Mouse (Mus musculus): Measurements from ENCODE around the gene Bmp5. TPM values are rescaled to one million over a fixed set of nuclear protein-coding genes. Genes with fewer than 3 reads are reported as not detected.

Bmp5 gene
- total RNA-seq, 1 experiment = 0.13 TPM

GRCm38 (mm10) chr9:75858939-75859338, 83.8 kb downstream of the Bmp5 start:
- in situ Hi-C loops (cut with MboI; ENCODE audit: low sequenced_read_pairs in 2 of 2, unreplicated experiment in 2 of 2) = no loop called here
- no peak overlapping the region for H3K27ac ChIP-seq (ENCODE audit: insufficient read depth, low read depth, low read length, poor library complexity, severe bottlenecking)
- no peak overlapping the region for H3K9ac ChIP-seq (ENCODE audit: insufficient read depth, low read depth, low read length, poor library complexity, severe bottlenecking)
- no peaks in the 10 kb centered on the region for H3K9me3 ChIP-seq (ENCODE audit: control insufficient read depth, insufficient read depth, low read depth, low read length)
- no peak for TF ChIP-seq MAFK (IDR thresholded peaks at IDR 0.05; ENCODE audit: insufficient read depth, low read depth, low read length)
- no peak for TF ChIP-seq CHD2 (IDR thresholded peaks at IDR 0.05; ENCODE audit: low read depth, low read length)
- TF ChIP-seq ZNF384 (IDR thresholded peaks at IDR 0.05; ENCODE audit: low read depth, low read length) = no peak
- TF ChIP-seq HCFC1 (IDR thresholded peaks at IDR 0.05; ENCODE audit: borderline replicate concordance, insufficient read depth, low read length) = no peak
- TF ChIP-seq ZC3H11A (IDR thresholded peaks at IDR 0.05; ENCODE audit: borderline replicate concordance, low read depth, low read length) = no peak
- no peaks in the 10 kb centered on the region for H3K36me3 ChIP-seq (ENCODE audit: control insufficient read depth, insufficient read depth, low read length, poor library complexity, severe bottlenecking)
- DNase-seq (ENCODE audit: low read depth, low spot score) = no peak
- no peaks in the 10 kb centered on the region for H3K4me1 ChIP-seq (ENCODE audit: control insufficient read depth in 2 of 2, insufficient read depth in 2 of 2, low read length in 2 of 2, poor library complexity in 1 of 2)
- H3K4me3 ChIP-seq (ENCODE audit: insufficient read depth in 1 of 2, low read depth in 1 of 2, low read length in 2 of 2, poor library complexity in 1 of 2, severe bottlenecking in 1 of 2) = no peak overlapping the region

GRCm38 (mm10) chr9:75870332-75871177, 95.4 kb downstream of the Bmp5 start:
- H3K27ac ChIP-seq (ENCODE audit: insufficient read depth, low read depth, low read length, poor library complexity, severe bottlenecking) = no peak overlapping the region
- no peak overlapping the region for H3K4me3 ChIP-seq (ENCODE audit: insufficient read depth in 1 of 2, low read depth in 1 of 2, low read length in 2 of 2, poor library complexity in 1 of 2, severe bottlenecking in 1 of 2)
- in situ Hi-C loops (cut with MboI; ENCODE audit: low sequenced_read_pairs in 2 of 2, unreplicated experiment in 2 of 2) = no loop called here
- H3K9ac ChIP-seq (ENCODE audit: insufficient read depth, low read depth, low read length, poor library complexity, severe bottlenecking) = no peak overlapping the region
- DNase-seq (ENCODE audit: low read depth, low spot score) = no peak
- no peaks in the 10 kb centered on the region for H3K9me3 ChIP-seq (ENCODE audit: control insufficient read depth, insufficient read depth, low read depth, low read length)
- TF ChIP-seq CHD2 (IDR thresholded peaks at IDR 0.05; ENCODE audit: low read depth, low read length) (no peak), MAFK (IDR thresholded peaks at IDR 0.05; ENCODE audit: insufficient read depth, low read depth, low read length) (no peak), ZNF384 (IDR thresholded peaks at IDR 0.05; ENCODE audit: low read depth, low read length) (no peak)
- H3K36me3 ChIP-seq (ENCODE audit: control insufficient read depth, insufficient read depth, low read length, poor library complexity, severe bottlenecking) = no peaks in the 10 kb centered on the region
- no peaks in the 10 kb centered on the region for H3K4me1 ChIP-seq (ENCODE audit: control insufficient read depth in 2 of 2, insufficient read depth in 2 of 2, low read length in 2 of 2, poor library complexity in 1 of 2)

GRCm38 (mm10) chr9:75876333-75876732, 101.2 kb downstream of the Bmp5 start:
- TF ChIP-seq MAFK (IDR thresholded peaks at IDR 0.05; ENCODE audit: insufficient read depth, low read depth, low read length) (no peak), ZC3H11A (IDR thresholded peaks at IDR 0.05; ENCODE audit: borderline replicate concordance, low read depth, low read length) (no peak), CHD2 (IDR thresholded peaks at IDR 0.05; ENCODE audit: low read depth, low read length) (no peak), HCFC1 (IDR thresholded peaks at IDR 0.05; ENCODE audit: borderline replicate concordance, insufficient read depth, low read length) (no peak), ZNF384 (IDR thresholded peaks at IDR 0.05; ENCODE audit: low read depth, low read length) (no peak)
- H3K27ac ChIP-seq (ENCODE audit: insufficient read depth, low read depth, low read length, poor library complexity, severe bottlenecking) = no peak overlapping the region
- no peaks in the 10 kb centered on the region for H3K9me3 ChIP-seq (ENCODE audit: control insufficient read depth, insufficient read depth, low read depth, low read length)
- H3K4me1 ChIP-seq (ENCODE audit: control insufficient read depth in 2 of 2, insufficient read depth in 2 of 2, low read length in 2 of 2, poor library complexity in 1 of 2) = no peaks in the 10 kb centered on the region
- H3K4me3 ChIP-seq (ENCODE audit: insufficient read depth in 1 of 2, low read depth in 1 of 2, low read length in 2 of 2, poor library complexity in 1 of 2, severe bottlenecking in 1 of 2) = no peak overlapping the region
- no peak overlapping the region for H3K9ac ChIP-seq (ENCODE audit: insufficient read depth, low read depth, low read length, poor library complexity, severe bottlenecking)
- H3K36me3 ChIP-seq (ENCODE audit: control insufficient read depth, insufficient read depth, low read length, poor library complexity, severe bottlenecking) = no peaks in the 10 kb centered on the region
- no peak for DNase-seq (ENCODE audit: low read depth, low spot score)
- in situ Hi-C loops (cut with MboI; ENCODE audit: low sequenced_read_pairs in 2 of 2, unreplicated experiment in 2 of 2) = no loop called here

GRCm38 (mm10) chr9:75883481-75884190, 108.5 kb downstream of the Bmp5 start:
- no peak overlapping the region for H3K9ac ChIP-seq (ENCODE audit: insufficient read depth, low read depth, low read length, poor library complexity, severe bottlenecking)
- in situ Hi-C loops (cut with MboI; ENCODE audit: low sequenced_read_pairs in 2 of 2, unreplicated experiment in 2 of 2) = no loop called here
- H3K9me3 ChIP-seq (ENCODE audit: control insufficient read depth, insufficient read depth, low read depth, low read length) = no peaks in the 10 kb centered on the region
- H3K36me3 ChIP-seq (ENCODE audit: control insufficient read depth, insufficient read depth, low read length, poor library complexity, severe bottlenecking) = no peaks in the 10 kb centered on the region
- TF ChIP-seq CHD2 (IDR thresholded peaks at IDR 0.05; ENCODE audit: low read depth, low read length) (no peak), MAFK (IDR thresholded peaks at IDR 0.05; ENCODE audit: insufficient read depth, low read depth, low read length) (no peak), HCFC1 (IDR thresholded peaks at IDR 0.05; ENCODE audit: borderline replicate concordance, insufficient read depth, low read length) (no peak), ZNF384 (IDR thresholded peaks at IDR 0.05; ENCODE audit: low read depth, low read length) (no peak), ZC3H11A (IDR thresholded peaks at IDR 0.05; ENCODE audit: borderline replicate concordance, low read depth, low read length) (no peak)
- no peak for DNase-seq (ENCODE audit: low read depth, low spot score)
- no peak overlapping the region for H3K27ac ChIP-seq (ENCODE audit: insufficient read depth, low read depth, low read length, poor library complexity, severe bottlenecking)
- no peaks in the 10 kb centered on the region for H3K4me1 ChIP-seq (ENCODE audit: control insufficient read depth in 2 of 2, insufficient read depth in 2 of 2, low read length in 2 of 2, poor library complexity in 1 of 2)
- no peak overlapping the region for H3K4me3 ChIP-seq (ENCODE audit: insufficient read depth in 1 of 2, low read depth in 1 of 2, low read length in 2 of 2, poor library complexity in 1 of 2, severe bottlenecking in 1 of 2)
